8 mouse cellular contexts compared by ENCODE assay signal in the genomic region with DNA sequence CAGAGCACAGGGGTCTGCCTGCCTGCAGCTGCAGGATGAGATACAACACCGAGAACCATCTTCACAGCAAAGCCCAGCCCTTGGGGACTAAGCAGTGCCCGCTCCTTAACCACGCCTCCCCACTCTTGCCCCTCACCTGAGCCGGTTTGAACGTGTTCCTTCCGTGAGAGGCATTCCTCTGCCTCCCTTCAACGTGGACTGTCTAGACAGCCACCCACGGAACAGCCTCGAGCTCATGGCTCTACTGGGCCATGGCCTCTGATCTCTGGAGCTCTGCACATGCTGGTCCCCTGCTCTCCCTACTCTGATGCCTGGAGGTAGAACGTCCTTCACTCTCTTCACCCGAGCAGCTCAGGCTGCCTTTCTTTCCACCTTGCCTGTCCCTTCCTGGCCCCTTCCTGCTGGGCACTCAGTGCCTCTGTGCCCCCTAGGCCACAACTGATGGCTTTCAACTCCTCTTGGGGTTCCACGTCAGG. TPM values are rescaled to one million over a fixed set of nuclear protein-coding genes. Genes with fewer than 3 reads are reported as not detected.
DNase-seq lines count a peak whose midpoint lies in the region; ATAC-seq and TF ChIP-seq lines count a peak whose summit lies in the region.

A gene (minus strand): TSS at position 426 of the 476 bp plus-strand sequence.

- no peak for TF ChIP-seq CTCF in thymus, adult 2 months (IDR thresholded peaks at IDR 0.05; ENCODE audit: borderline replicate concordance, control insufficient read depth, extremely low read depth, insufficient read depth, low read length, poor library complexity)

- no peak within 1 kb of the TSS for H3K4me3 ChIP-seq in hindbrain, embryonic 10.5 days
- H3K4me3 ChIP-seq in midbrain, embryonic 11.5 days (ENCODE audit: low read depth, low read length) = no peak within 1 kb of the TSS
- H3K4me3 ChIP-seq in thymus, adult 2 months (ENCODE audit: control insufficient read depth, insufficient read depth, low read length) = no peak within 1 kb of the TSS

- ATAC-seq in midbrain, embryonic 11.5 days (ENCODE audit: low FRiP score) = no peak

- intact Hi-C loops in heart, postnatal 14 days (cut with DNase I) = no loop called here
- intact Hi-C loops in heart, postnatal 10 days (cut with DNase I) = no loop called here

- no peak within 1 kb of the TSS for H3K4me2 ChIP-seq in midbrain, embryonic 11.5 days

- no peak within 1 kb of the TSS for H3K9ac ChIP-seq in midbrain, embryonic 11.5 days (ENCODE audit: low read length)

- no peak for DNase-seq in heart, postnatal 14 days
- no peak for DNase-seq in heart, postnatal 10 days
- DNase-seq in ZHBTc4 (ENCODE audit: low read depth, low spot score) (peak; percentile 79), adipocyte (ENCODE audit: low spot score) (no peak)
- no peak for DNase-seq in hindbrain, embryonic 10.5 days (ENCODE audit: low spot score)
- DNase-seq in midbrain, embryonic 11.5 days (ENCODE audit: low spot score, missing footprints) = peak; percentile 73
- DNase-seq in thymus, adult 2 months = no peak
- no peak for DNase-seq in thymus, postnatal 25 days

- TF ChIP-seq POLR2A in thymus, adult 2 months (IDR thresholded peaks at IDR 0.05; ENCODE audit: control insufficient read depth, extremely low read depth, insufficient read depth, low read length, poor library complexity) = no peak

- no peaks in the 10 kb centered on the region for H3K36me3 ChIP-seq in hindbrain, embryonic 10.5 days
- no peaks in the 10 kb centered on the region for H3K36me3 ChIP-seq in midbrain, embryonic 11.5 days (ENCODE audit: control insufficient read depth, insufficient read depth, low read length)
- no peaks in the 10 kb centered on the region for H3K36me3 ChIP-seq in thymus, adult 2 months (ENCODE audit: control insufficient read depth, insufficient read depth, low read length)

- WGBS in hindbrain, embryonic 10.5 days = 79% methylated on average over 12 of the region's 12 CpGs
- 84% methylated on average over 12 of the region's 12 CpGs for WGBS in midbrain, embryonic 11.5 days
- 93% methylated on average over 12 of the region's 12 CpGs for WGBS in thymus, adult 2 months

- H3K27ac ChIP-seq in hindbrain, embryonic 10.5 days = 0 out of 2 replicates have a peak within 1 kb of the TSS, but pooled peaks have one; percentile 23
- H3K27ac ChIP-seq in midbrain, embryonic 11.5 days (ENCODE audit: low read depth, low read length) = no peak within 1 kb of the TSS
- H3K27ac ChIP-seq in thymus, adult 2 months (ENCODE audit: control insufficient read depth, insufficient read depth, low read length) = no peak within 1 kb of the TSS

- H3K9me3 ChIP-seq in hindbrain, embryonic 10.5 days = no peaks in the 10 kb centered on the region
- H3K9me3 ChIP-seq in midbrain, embryonic 11.5 days (ENCODE audit: control insufficient read depth, low read length) = no peaks in the 10 kb centered on the region

- H3K4me1 ChIP-seq in hindbrain, embryonic 10.5 days (replicated peaks) = peaks cover 38% of the 10 kb centered on the region
- H3K4me1 ChIP-seq in midbrain, embryonic 11.5 days (ENCODE audit: control insufficient read depth, insufficient read depth, low read length) = no peaks in the 10 kb centered on the region
- no peaks in the 10 kb centered on the region for H3K4me1 ChIP-seq in thymus, adult 2 months (replicated peaks; ENCODE audit: control insufficient read depth, insufficient read depth, low read length)

- no peaks in the 10 kb centered on the region for H3K27me3 ChIP-seq in hindbrain, embryonic 10.5 days (ENCODE audit: insufficient read depth, poor library complexity, severe bottlenecking)
- no peaks in the 10 kb centered on the region for H3K27me3 ChIP-seq in midbrain, embryonic 11.5 days (ENCODE audit: control insufficient read depth, insufficient read depth, low read length)
- no peaks in the 10 kb centered on the region for H3K27me3 ChIP-seq in thymus, adult 2 months (ENCODE audit: control insufficient read depth, insufficient read depth, low read length)

RNA-seq across cellular contexts. Expression of the gene that starts here (rescaled TPM):
- total RNA-seq in heart, postnatal 14 days (2021) = 10 to 100 TPM; 14.2 to 14.8 TPM
- 10 to 100 TPM in 1 of 2 experiments, 1 to 10 TPM in 1; 8.0 to 15.4 TPM for total RNA-seq in heart, postnatal 10 days (2021)
- 20.0 and 23.6 TPM in 2 replicates for polyA plus RNA-seq in hindbrain, embryonic 10.5 days (2016; fragmentation: Nextera tagmentation; extraction: Ambion mirVana)
- 10.1 and 11.6 TPM in 2 replicates for polyA plus RNA-seq in midbrain, embryonic 11.5 days (2014; fragmentation: Nextera tagmentation; extraction: Ambion mirVana)
- 6.1 and 9.4 TPM in 2 replicates for polyA plus RNA-seq in thymus, adult 2 months (2012; rRNA removed)

Comparison
In these comparisons a context has a peak if more than half of its experiments do, and no peak if none do; other contexts are left out.
1. DNase-seq: peak in ZHBTc4 (single experiment) and midbrain, embryonic 11.5 days (single experiment); none in heart, postnatal 14 days (0 of 2), heart, postnatal 10 days (0 of 2), hindbrain, embryonic 10.5 days (single experiment), adipocyte (single experiment), thymus, adult 2 months (single experiment) and thymus, postnatal 25 days (single experiment).